8 mouse cellular contexts compared by ENCODE assay signal in genomic region chr11:94785247-94785646, GRCm38 (mm10). TPM values are rescaled to one million over a fixed set of nuclear protein-coding genes. Genes with fewer than 3 reads are reported as not detected.
DNase-seq lines count a peak whose midpoint lies in the region; ATAC-seq and TF ChIP-seq lines count a peak whose summit lies in the region.

No protein-coding gene starts in this region.

- peak; percentile 46 for DNase-seq in forebrain, embryonic 14.5 days (ENCODE audit: low spot score)
- peak; percentile 72 to 84 for DNase-seq in adrenal gland, postnatal 36 days
- DNase-seq in left cerebral cortex, postnatal 36 days (ENCODE audit: low spot score in 2 of 2) = peak; percentile 31 to 50
- DNase-seq in neural tube, embryonic 11.5 days (ENCODE audit: low spot score) = peak; percentile 72
- DNase-seq in telencephalon, adult 2 months (ENCODE audit: low read depth, low spot score) = peak; percentile 6

- no peak for ATAC-seq in forebrain, embryonic 14.5 days
- ATAC-seq in forebrain, embryonic 16.5 days = no peak
- ATAC-seq in embryonic facial prominence, embryonic 15.5 days (ENCODE audit: insufficient number of reproducible peaks, low FRiP score, low TSS enrichment, low read depth) = peak; percentile 29; the same call in 1 of the 2 replicates
- ATAC-seq in intestine, postnatal 0 days = peak; percentile 65
- no peak for ATAC-seq in neural tube, embryonic 11.5 days (ENCODE audit: insufficient read depth, low FRiP score, low TSS enrichment)

- intact Hi-C loops in left cerebral cortex, postnatal 36 days (cut with DNase I) = loop anchor here (5.0 kb wide), 1 partner anchor 152 kb away; the partner anchor contains the start of gene Col1a1

- H3K9me3 ChIP-seq in forebrain, embryonic 14.5 days (replicated peaks; ENCODE audit: control insufficient read depth, low read length) = no peaks in the 10 kb centered on the region
- H3K9me3 ChIP-seq in forebrain, embryonic 16.5 days (ENCODE audit: control insufficient read depth, low read length) = no peaks in the 10 kb centered on the region
- no peaks in the 10 kb centered on the region for H3K9me3 ChIP-seq in embryonic facial prominence, embryonic 15.5 days (replicated peaks)
- H3K9me3 ChIP-seq in intestine, postnatal 0 days (ENCODE audit: control insufficient read depth) = no peaks in the 10 kb centered on the region
- H3K9me3 ChIP-seq in neural tube, embryonic 11.5 days (ENCODE audit: control insufficient read depth, low read length) = no peaks in the 10 kb centered on the region

- H3K36me3 ChIP-seq in forebrain, embryonic 14.5 days (ENCODE audit: control insufficient read depth, insufficient read depth, low read length) = no peaks in the 10 kb centered on the region
- no peaks in the 10 kb centered on the region for H3K36me3 ChIP-seq in forebrain, embryonic 16.5 days (ENCODE audit: control insufficient read depth, insufficient read depth)
- no peaks in the 10 kb centered on the region for H3K36me3 ChIP-seq in embryonic facial prominence, embryonic 15.5 days
- H3K36me3 ChIP-seq in intestine, postnatal 0 days (ENCODE audit: control insufficient read depth, insufficient read depth) = no peaks in the 10 kb centered on the region
- H3K36me3 ChIP-seq in neural tube, embryonic 11.5 days (ENCODE audit: control insufficient read depth, insufficient read depth, low read length) = no peaks in the 10 kb centered on the region

- no peak overlapping the region for H3K27ac ChIP-seq in forebrain, embryonic 14.5 days (ENCODE audit: low read depth, low read length)
- H3K27ac ChIP-seq in forebrain, embryonic 16.5 days (ENCODE audit: low read length) = no peak overlapping the region
- H3K27ac ChIP-seq in embryonic facial prominence, embryonic 15.5 days (replicated peaks) = no peak overlapping the region
- no peak overlapping the region for H3K27ac ChIP-seq in intestine, postnatal 0 days (ENCODE audit: low read depth, low read length)
- H3K27ac ChIP-seq in neural tube, embryonic 11.5 days (ENCODE audit: low read depth, low read length) = no peak overlapping the region

- no peak overlapping the region for H3K9ac ChIP-seq in forebrain, embryonic 14.5 days (ENCODE audit: low read length)
- H3K9ac ChIP-seq in forebrain, embryonic 16.5 days (replicated peaks; ENCODE audit: low read depth, low read length) = no peak overlapping the region
- H3K9ac ChIP-seq in embryonic facial prominence, embryonic 15.5 days = no peak overlapping the region
- H3K9ac ChIP-seq in intestine, postnatal 0 days (ENCODE audit: low read depth, low read length) = no peak overlapping the region
- no peak overlapping the region for H3K9ac ChIP-seq in neural tube, embryonic 11.5 days (ENCODE audit: low read length)

- no peaks in the 10 kb centered on the region for H3K27me3 ChIP-seq in forebrain, embryonic 14.5 days (replicated peaks; ENCODE audit: control insufficient read depth, insufficient read depth, low read length)
- no peaks in the 10 kb centered on the region for H3K27me3 ChIP-seq in forebrain, embryonic 16.5 days (replicated peaks; ENCODE audit: control insufficient read depth, insufficient read depth, low read length)
- H3K27me3 ChIP-seq in embryonic facial prominence, embryonic 15.5 days = no peaks in the 10 kb centered on the region
- H3K27me3 ChIP-seq in intestine, postnatal 0 days (replicated peaks; ENCODE audit: control insufficient read depth, insufficient read depth, low read length) = no peaks in the 10 kb centered on the region
- no peaks in the 10 kb centered on the region for H3K27me3 ChIP-seq in neural tube, embryonic 11.5 days (ENCODE audit: control insufficient read depth, insufficient read depth, low read length)

- H3K4me3 ChIP-seq in forebrain, embryonic 14.5 days (ENCODE audit: low read depth, low read length) = no peak overlapping the region
- H3K4me3 ChIP-seq in forebrain, embryonic 16.5 days (replicated peaks; ENCODE audit: low read length) = no peak overlapping the region
- no peak overlapping the region for H3K4me3 ChIP-seq in embryonic facial prominence, embryonic 15.5 days (replicated peaks)
- H3K4me3 ChIP-seq in intestine, postnatal 0 days (ENCODE audit: low read depth, low read length) = no peak overlapping the region
- H3K4me3 ChIP-seq in neural tube, embryonic 11.5 days (ENCODE audit: low read depth, low read length) = no peak overlapping the region

- no peaks in the 10 kb centered on the region for H3K4me1 ChIP-seq in forebrain, embryonic 14.5 days (ENCODE audit: control insufficient read depth, insufficient read depth, low read length)
- no peaks in the 10 kb centered on the region for H3K4me1 ChIP-seq in forebrain, embryonic 16.5 days (replicated peaks; ENCODE audit: control insufficient read depth, insufficient read depth, low read length)
- no peaks in the 10 kb centered on the region for H3K4me1 ChIP-seq in embryonic facial prominence, embryonic 15.5 days
- no peaks in the 10 kb centered on the region for H3K4me1 ChIP-seq in intestine, postnatal 0 days (replicated peaks; ENCODE audit: control insufficient read depth, insufficient read depth, low read length)
- H3K4me1 ChIP-seq in neural tube, embryonic 11.5 days (ENCODE audit: control insufficient read depth, insufficient read depth, low read length) = no peaks in the 10 kb centered on the region

- TF ChIP-seq CTCF in intestine, postnatal 0 days (IDR thresholded peaks at IDR 0.05; ENCODE audit: low read depth) = peak; percentile 93

- no peak overlapping the region for H3K4me2 ChIP-seq in forebrain, embryonic 14.5 days (ENCODE audit: low read length)
- H3K4me2 ChIP-seq in forebrain, embryonic 16.5 days (ENCODE audit: low read length) = no peak overlapping the region
- no peak overlapping the region for H3K4me2 ChIP-seq in embryonic facial prominence, embryonic 15.5 days (replicated peaks)
- H3K4me2 ChIP-seq in intestine, postnatal 0 days (replicated peaks; ENCODE audit: low read depth) = no peak overlapping the region
- H3K4me2 ChIP-seq in neural tube, embryonic 11.5 days (ENCODE audit: low read depth) = no peak overlapping the region

- 7% methylated on average over 2 of the region's 2 CpGs for WGBS in forebrain, embryonic 14.5 days
- WGBS in forebrain, embryonic 16.5 days = 12% methylated on average over 2 of the region's 2 CpGs
- WGBS in embryonic facial prominence, embryonic 15.5 days = 6% methylated on average over 2 of the region's 2 CpGs
- 9% methylated on average over 2 of the region's 2 CpGs for WGBS in intestine, postnatal 0 days
- 7% methylated on average over 2 of the region's 2 CpGs for WGBS in neural tube, embryonic 11.5 days

RNA-seq across cellular contexts. Expression of gene Tmem92, which starts 2.7 kb away (rescaled TPM):
- not detected in 2 replicates for polyA plus RNA-seq in forebrain, embryonic 14.5 days (2014; fragmentation: Nextera tagmentation; extraction: Ambion mirVana)
- polyA plus RNA-seq in forebrain, embryonic 16.5 days (2015; fragmentation: Nextera tagmentation; extraction: Ambion mirVana) = not detected in 2 replicates
- total RNA-seq in adrenal gland, postnatal 36 days (2021) = not detected
- polyA plus RNA-seq in embryonic facial prominence, embryonic 15.5 days (2015; fragmentation: Nextera tagmentation; extraction: Ambion mirVana) = not detected in 2 replicates
- not detected in 2 replicates for polyA plus RNA-seq in intestine, postnatal 0 days (2015; fragmentation: Nextera tagmentation; extraction: Ambion mirVana)
- under 1 TPM in 1 of 2 experiments, not detected in 1; 0.22 TPM for total RNA-seq in left cerebral cortex, postnatal 36 days (2021)
- polyA plus RNA-seq in neural tube, embryonic 11.5 days (2014; fragmentation: Nextera tagmentation; extraction: Ambion mirVana) = not detected in 2 replicates

RNA-seq across cellular contexts. Expression of gene Cdc34b, which starts 43.7 kb away (rescaled TPM):
- polyA plus RNA-seq in forebrain, embryonic 14.5 days (2014; fragmentation: Nextera tagmentation; extraction: Ambion mirVana) = not detected in 2 replicates
- polyA plus RNA-seq in forebrain, embryonic 16.5 days (2015; fragmentation: Nextera tagmentation; extraction: Ambion mirVana) = not detected in 2 replicates
- total RNA-seq in adrenal gland, postnatal 36 days (2021) = under 1 TPM; 0.23 to 0.26 TPM
- polyA plus RNA-seq in embryonic facial prominence, embryonic 15.5 days (2015; fragmentation: Nextera tagmentation; extraction: Ambion mirVana) = not detected in 2 replicates
- 0.13 TPM in 1 of 2 replicates, not detected in the other for polyA plus RNA-seq in intestine, postnatal 0 days (2015; fragmentation: Nextera tagmentation; extraction: Ambion mirVana)
- under 1 TPM in 1 of 2 experiments, not detected in 1; 0.34 TPM for total RNA-seq in left cerebral cortex, postnatal 36 days (2021)
- not detected in 2 replicates for polyA plus RNA-seq in neural tube, embryonic 11.5 days (2014; fragmentation: Nextera tagmentation; extraction: Ambion mirVana)

Comparison
In these comparisons a context has a peak if more than half of its experiments do, and no peak if none do; other contexts are left out.
1. ATAC-seq: peak in embryonic facial prominence, embryonic 15.5 days (single experiment) and intestine, postnatal 0 days (single experiment); none in forebrain, embryonic 14.5 days (single experiment), forebrain, embryonic 16.5 days (single experiment) and neural tube, embryonic 11.5 days (single experiment).
2. DNase-seq: peak in every context shown above with its lines; median percentile 78 in adrenal gland, postnatal 36 days; 72 in neural tube, embryonic 11.5 days; 46 in forebrain, embryonic 14.5 days; 40 in left cerebral cortex, postnatal 36 days; 6 in telencephalon, adult 2 months.